Mouse (Mus musculus) large intestine, adult 2 months (tissue): ENCODE results near the gene Togaram2. TPM values are rescaled to one million over a fixed set of nuclear protein-coding genes. Genes with fewer than 3 reads are reported as not detected.

Experiments used
- polyA plus RNA-seq: library from polyadenylated mRNA; depleted of rRNA; stranded (reverse); fragments of >200 nt; gene quantifications from 2 replicates; pipeline ENCODE4 v1.2.3, GENCODE M21; 2012; rRNA removed

Gene Togaram2
- polyA plus RNA-seq, 1 experiment: 0.29 TPM

Other genes with a start within 250 kb of the Togaram2 start
- 0.24 and 0.91 TPM in 2 replicates for gene Gm4707, start 213.3 kb upstream of the Togaram2 start, polyA plus RNA-seq
- 6.1 and 9.3 TPM in 2 replicates for gene Smchd1, start 197.9 kb upstream of the Togaram2 start, polyA plus RNA-seq
- gene Ndc80, start 146.4 kb upstream of the Togaram2 start, polyA plus RNA-seq: 0.84 and 1.2 TPM in 2 replicates
- not detected in 2 replicates for gene Spdya, start 121.2 kb upstream of the Togaram2 start, polyA plus RNA-seq
- gene Wdr43, start 57.4 kb upstream of the Togaram2 start, polyA plus RNA-seq: 6.8 and 11.0 TPM in 2 replicates
- not detected in 2 replicates for gene Pcare, start 79.6 kb downstream of the Togaram2 start, polyA plus RNA-seq
- 1.7 and 2.4 TPM in 2 replicates for gene Clip4, start 95.2 kb downstream of the Togaram2 start, polyA plus RNA-seq